Mouse (Mus musculus) small intestine, adult 2 months (tissue): Measurements from ENCODE around the gene Neurog2.

Experiments
- CTCF ChIP-seq: fragments of 200-500 bp; IDR thresholded peaks from 2 replicates; pipeline ENCODE4 v1.5.1; 2012; ENCODE audit warnings: low read depth, mild to moderate bottlenecking, control low read depth, inconsistent platforms, low read length, moderate library complexity, mixed read lengths; ENCODE audit not compliant: insufficient replicate concordance, insufficient read length; ENCODE audit errors: extremely low read depth
- POLR2A ChIP-seq: fragments of 200-500 bp; IDR thresholded peaks from 2 replicates; pipeline ENCODE4 v1.6.1; 2012; ENCODE audit warnings: low read depth, mild to moderate bottlenecking, control low read depth, inconsistent platforms, low read length, moderate library complexity

GRCm38 (mm10) chr3:127630190-127630589 is 2.7 kb upstream of the Neurog2 start:
- TF ChIP-seq POLR2A (no peak), CTCF (no peak)
